Mouse (Mus musculus): ENCODE measurements around the gene C1qtnf9. TPM values are rescaled to one million over a fixed set of nuclear protein-coding genes. Genes with fewer than 3 reads are reported as not detected.
A peak's percentile ranks its signal among the peaks of the same experiment; 100 is the strongest.

C1qtnf9 gene
- total RNA-seq, 2 experiments from 2014 or later = 0.20 TPM; not detected in 1

- intact Hi-C loops (cut with DNase I) = no loop called here
- no peak for DNase-seq
Measured at GRCm38 (mm10) chr14:60783196-60783595, 15.3 kb downstream of the C1qtnf9 start.

- intact Hi-C loops (cut with DNase I) = no loop called here
- peak; percentile 83 for DNase-seq
Measured at GRCm38 (mm10) chr14:60784427-60785315, 16.7 kb downstream of the C1qtnf9 start, which contains the start of gene Mipep. TSS of gene Mipep (plus strand) at chr14:60784573.

- intact Hi-C loops (cut with DNase I) = no loop called here
- peak; percentile 51 for DNase-seq
Measured at GRCm38 (mm10) chr14:60790103-60790502, 22.2 kb downstream of the C1qtnf9 start.

- DNase-seq = no peak
- intact Hi-C loops (cut with DNase I) = loop anchor here (5.0 kb wide), 1 partner anchor 496 kb away; no protein-coding TSS in a partner anchor
Measured at GRCm38 (mm10) chr14:60796600-60797322, 28.8 kb downstream of the C1qtnf9 start.

- intact Hi-C loops (cut with DNase I) = loop anchor here (5.0 kb wide), 1 partner anchor 495 kb away; no protein-coding TSS in a partner anchor
Measured at GRCm38 (mm10) chr14:60797596-60797995, 29.7 kb downstream of the C1qtnf9 start.

GRCm38 (mm10) chr14:60798721-60799120 is 30.8 kb downstream of the C1qtnf9 start:
- intact Hi-C loops (cut with DNase I) = loop anchor here (5.0 kb wide), 1 partner anchor 494 kb away; no protein-coding TSS in a partner anchor
- DNase-seq = no peak

More at GRCm38 (mm10) chr14:60797596-60797995, 29.7 kb downstream of the C1qtnf9 start:
- DNase-seq = no peak

GRCm38 (mm10) chr14:60799762-60800728 is 32.1 kb downstream of the C1qtnf9 start:
- intact Hi-C loops (cut with DNase I) = loop anchor here (5.0 to 10.0 kb wide), 3 partner anchors 285 to 492 kb away; no protein-coding TSS in a partner anchor
- DNase-seq = no peak

GRCm38 (mm10) chr14:60802026-60802425 is 34.1 kb downstream of the C1qtnf9 start:
- DNase-seq = no peak
- intact Hi-C loops (cut with DNase I) = loop anchor here (5.0 to 10.0 kb wide), 2 partner anchors 283 to 310 kb away; no protein-coding TSS in a partner anchor

- intact Hi-C loops (cut with DNase I) = loop anchor here (5.0 to 10.0 kb wide), 2 partner anchors 280 to 307 kb away; no protein-coding TSS in a partner anchor
- DNase-seq = no peak
Measured at GRCm38 (mm10) chr14:60804978-60805377, 37.0 kb downstream of the C1qtnf9 start.

GRCm38 (mm10) chr14:60805871-60806270 is 37.9 kb downstream of the C1qtnf9 start:
- intact Hi-C loops (cut with DNase I) = loop anchor here (10.0 kb wide), 1 partner anchor 279 kb away; no protein-coding TSS in a partner anchor
- no peak for DNase-seq

- intact Hi-C loops (cut with DNase I) = loop anchor here (10.0 kb wide), 1 partner anchor 278 kb away; no protein-coding TSS in a partner anchor
- no peak for DNase-seq
Measured at GRCm38 (mm10) chr14:60806891-60807344, 39.0 kb downstream of the C1qtnf9 start.

- intact Hi-C loops (cut with DNase I) = loop anchor here (10.0 kb wide), 1 partner anchor 275 kb away; no protein-coding TSS in a partner anchor
- no peak for DNase-seq
Measured at GRCm38 (mm10) chr14:60809881-60810280, 41.9 kb downstream of the C1qtnf9 start.

- DNase-seq = no peak
- intact Hi-C loops (cut with DNase I) = no loop called here
Measured at GRCm38 (mm10) chr14:60811547-60811946, 43.6 kb downstream of the C1qtnf9 start.

GRCm38 (mm10) chr14:60815098-60815497 is 47.2 kb downstream of the C1qtnf9 start:
- intact Hi-C loops (cut with DNase I) = no loop called here
- no peak for DNase-seq

- no peak for DNase-seq
- intact Hi-C loops (cut with DNase I) = no loop called here
Measured at GRCm38 (mm10) chr14:60818045-60818444, 50.1 kb downstream of the C1qtnf9 start.

- intact Hi-C loops (cut with DNase I) = no loop called here
- no peak for DNase-seq
Measured at GRCm38 (mm10) chr14:60830096-60830495, 62.2 kb downstream of the C1qtnf9 start.

All from left cerebral cortex, postnatal 4 days (tissue).